Mouse (Mus musculus) heart, postnatal 36 days (tissue): ENCODE measurements around the gene Pgbd5. TPM values are rescaled to one million over a fixed set of nuclear protein-coding genes. Genes with fewer than 3 reads are reported as not detected.

Experiments used
- DNase-seq, 2 experiments: peaks; one replicate each; pipeline ENCODE4 v3.0.0; 2021 to 2022
- intact Hi-C: fragments of 180-260 bp; cut with DNase I; formaldehyde crosslinking; loops from one replicate; pipeline ENCODE4 v1.15.1; 2025
- total RNA-seq, 2 experiments: library from RNA; stranded (reverse); gene quantifications; 2 replicates each; pipeline ENCODE4 v1.2.3; 2021

The Pgbd5 gene
- total RNA-seq, 2 experiments from 2014 or later = 0.68 to 0.80 TPM

- DNase-seq = no peak
- intact Hi-C loops = no loop called here
Measured at GRCm38 (mm10) chr8:124351636-124352035, 87.8 kb downstream of the Pgbd5 start.

- intact Hi-C loops = loop anchor here (2.0 to 10.0 kb wide), 3 partner anchors 57 to 555 kb away; no protein-coding TSS in a partner anchor
Measured at GRCm38 (mm10) chr8:124349663-124350062, 89.8 kb downstream of the Pgbd5 start.

DNA sequence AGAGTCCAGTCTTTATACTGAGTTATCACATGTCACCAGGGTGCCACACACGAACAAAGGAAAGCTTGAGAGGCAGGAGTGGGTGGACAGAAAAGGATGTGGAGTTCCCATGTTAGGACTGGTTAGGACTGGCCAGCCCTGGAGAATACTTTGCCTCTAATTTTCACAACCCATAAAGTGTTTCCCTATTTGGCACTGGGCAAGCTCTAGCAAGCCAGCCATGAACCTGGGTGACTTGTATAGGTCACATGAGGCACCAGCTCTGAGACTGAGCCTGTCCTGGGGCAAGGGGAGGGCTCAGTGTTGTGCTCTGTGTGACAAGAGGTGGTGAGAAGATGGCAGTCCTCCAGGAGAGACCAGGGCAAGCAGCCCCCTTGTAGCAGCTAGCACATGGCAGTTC, 91.4 kb downstream of the Pgbd5 start:
- intact Hi-C loops = loop anchor here (2.0 to 10.0 kb wide), 3 partner anchors 56 to 553 kb away; no protein-coding TSS in a partner anchor
- no peak for DNase-seq

More at GRCm38 (mm10) chr8:124349663-124350062, 89.8 kb downstream of the Pgbd5 start:
- peak; percentile 85 to 94 for DNase-seq

DNA sequence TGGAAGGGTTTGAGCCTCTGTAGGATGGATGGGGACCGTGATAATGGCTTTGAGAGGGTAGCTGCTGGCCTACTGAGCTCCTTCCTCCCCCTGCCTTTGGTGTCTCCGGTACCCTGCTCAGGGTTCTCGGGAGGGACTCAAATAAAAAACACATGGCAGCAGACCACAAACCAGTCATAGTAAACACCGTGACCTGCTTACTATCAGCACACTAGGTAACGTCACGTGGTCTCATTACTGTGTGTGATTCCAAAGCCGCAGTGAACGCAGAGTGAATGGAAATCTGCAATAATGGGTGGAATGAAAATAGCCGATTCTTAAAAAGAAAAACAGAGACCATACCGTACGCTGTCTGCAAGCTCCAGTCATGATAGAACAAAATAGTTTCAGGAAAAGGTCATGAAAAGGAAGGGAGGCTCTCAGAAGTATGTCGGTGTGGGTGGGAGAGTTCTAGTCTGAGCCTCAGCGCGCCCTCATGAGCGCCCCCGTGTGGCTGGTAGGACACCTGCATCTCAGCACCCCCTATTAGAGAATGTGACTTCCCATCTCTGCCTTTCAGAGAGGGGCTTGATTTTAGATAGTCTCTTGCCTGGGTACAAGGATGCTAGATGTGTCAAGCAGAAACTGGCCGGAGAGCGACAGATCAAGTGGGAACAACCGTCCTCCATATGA, 92.5 kb downstream of the Pgbd5 start:
- intact Hi-C loops = loop anchor here (1.0 to 10.0 kb wide), 4 partner anchors 55 to 552 kb away; no protein-coding TSS in a partner anchor
- peak; percentile 68 to 77 for DNase-seq

- DNase-seq = no peak
- intact Hi-C loops = loop anchor here (5.0 to 10.0 kb wide), 2 partner anchors 53 to 550 kb away; no protein-coding TSS in a partner anchor
Measured at GRCm38 (mm10) chr8:124345098-124345497, 94.4 kb downstream of the Pgbd5 start.

GRCm38 (mm10) chr8:124343991-124344390, 95.5 kb downstream of the Pgbd5 start:
- no peak for DNase-seq
- intact Hi-C loops = loop anchor here (10.0 kb wide), 1 partner anchor 549 kb away; no protein-coding TSS in a partner anchor

DNA sequence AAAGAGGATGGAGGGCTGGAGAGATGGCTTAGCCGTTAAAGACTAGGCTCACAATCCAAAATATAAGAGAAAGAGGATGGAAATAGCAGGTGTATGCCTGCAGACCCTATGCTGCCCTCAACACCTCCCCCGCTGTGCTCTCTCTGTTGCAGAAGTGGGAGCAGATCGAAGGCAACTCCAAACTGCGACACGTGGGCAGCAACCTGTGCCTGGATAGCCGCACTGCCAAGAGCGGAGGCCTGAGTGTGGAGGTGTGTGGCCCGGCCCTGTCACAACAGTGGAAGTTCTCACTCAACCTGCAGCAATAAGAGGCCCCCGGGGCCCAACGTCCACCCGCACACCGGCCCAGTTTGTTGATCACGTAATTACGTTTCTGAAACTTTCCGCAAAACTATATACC, 96.3 kb downstream of the Pgbd5 start:
- DNase-seq = no peak
- intact Hi-C loops = loop anchor here (10.0 kb wide), 1 partner anchor 548 kb away; no protein-coding TSS in a partner anchor

- no peak for DNase-seq
- intact Hi-C loops = loop anchor here (10.0 kb wide), 1 partner anchor 546 kb away; no protein-coding TSS in a partner anchor
Measured at GRCm38 (mm10) chr8:124340360-124341068, 98.9 kb downstream of the Pgbd5 start.

- intact Hi-C loops = loop anchor here (10.0 kb wide), 1 partner anchor 545 kb away; no protein-coding TSS in a partner anchor
- DNase-seq = no peak
Measured at GRCm38 (mm10) chr8:124339742-124340141, 99.7 kb downstream of the Pgbd5 start.

DNA sequence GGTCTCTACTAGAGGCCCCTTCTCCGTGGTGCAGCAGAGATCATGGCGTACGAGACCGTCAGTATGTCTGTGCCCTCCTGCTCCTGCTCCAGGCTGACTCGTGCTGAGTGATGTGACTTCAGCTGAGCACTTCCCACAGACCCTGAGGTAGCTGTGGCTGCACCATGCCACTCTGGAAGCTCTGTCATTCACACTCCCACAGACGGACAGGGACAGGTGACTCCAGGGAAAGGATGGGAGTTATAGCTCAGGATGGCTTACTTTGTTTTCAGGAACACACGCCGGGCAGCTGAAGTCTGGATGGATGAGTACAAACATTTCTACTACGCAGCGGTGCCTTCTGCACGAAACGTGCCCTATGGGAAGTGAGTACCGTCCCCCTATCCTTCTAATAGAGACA, 103.2 kb downstream of the Pgbd5 start:
- no peak for DNase-seq
- intact Hi-C loops = no loop called here

- no peak for DNase-seq
- intact Hi-C loops = no loop called here
Measured at GRCm38 (mm10) chr8:124331706-124332105, 107.8 kb downstream of the Pgbd5 start.

- intact Hi-C loops = no loop called here
- DNase-seq = no peak
Measured at GRCm38 (mm10) chr8:124331094-124331493, 108.4 kb downstream of the Pgbd5 start.

- intact Hi-C loops = no loop called here
- DNase-seq = no peak
Measured at GRCm38 (mm10) chr8:124330433-124330832, 109.0 kb downstream of the Pgbd5 start.

GRCm38 (mm10) chr8:124329690-124330089, 109.8 kb downstream of the Pgbd5 start:
- intact Hi-C loops = no loop called here
- DNase-seq = no peak

GRCm38 (mm10) chr8:124328259-124328658, 111.2 kb downstream of the Pgbd5 start:
- DNase-seq = no peak
- intact Hi-C loops = no loop called here

DNA sequence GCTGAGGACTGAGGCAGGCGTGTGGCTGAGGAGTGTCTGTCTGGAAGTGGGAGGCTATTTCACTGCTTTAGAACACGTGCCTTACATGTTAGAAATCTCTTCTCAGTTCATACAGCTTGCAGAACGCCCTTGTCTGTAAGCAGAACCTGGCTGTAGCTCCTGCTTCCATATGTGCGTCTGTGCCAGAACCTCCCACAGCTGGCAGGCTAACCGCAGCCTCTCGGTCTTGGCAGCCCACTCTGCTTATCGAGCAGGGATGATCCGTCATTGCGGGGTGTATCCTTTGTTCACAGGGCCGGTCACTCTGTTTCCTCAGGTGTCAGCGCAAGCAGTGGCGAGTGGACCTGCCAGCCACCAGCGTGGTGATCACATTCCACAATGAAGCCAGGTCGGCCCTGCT, 116.1 kb downstream of the Pgbd5 start:
- DNase-seq = peak; percentile 26 to 40
- intact Hi-C loops = no loop called here

GRCm38 (mm10) chr8:124321227-124321840, 118.1 kb downstream of the Pgbd5 start:
- DNase-seq = no peak
- intact Hi-C loops = no loop called here

DNA sequence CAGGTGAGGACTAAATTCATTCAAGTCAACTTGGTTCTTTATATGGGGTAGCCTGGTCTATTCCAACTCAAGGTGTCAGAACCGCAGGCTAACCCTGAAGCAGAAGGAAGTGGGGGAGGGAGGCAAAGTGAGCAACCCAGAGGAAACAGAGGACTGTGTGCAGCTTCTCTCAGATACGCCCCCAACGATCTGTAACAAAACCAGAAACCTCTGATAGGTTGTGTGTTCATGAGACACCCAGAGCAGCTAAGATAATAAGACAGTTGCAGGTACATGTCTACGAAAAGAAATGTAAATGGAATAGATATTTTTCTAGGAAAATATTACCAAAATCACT, 120.2 kb downstream of the Pgbd5 start:
- intact Hi-C loops = no loop called here
- no peak for DNase-seq
